Mouse (Mus musculus) liver, embryonic 14.5 days (tissue): ENCODE data around the gene Sbf1.

Source experiments
- CTCF ChIP-seq: IDR thresholded peaks from 2 replicates; pipeline ENCODE4 v1.5.1; 2016; ENCODE audit warnings: antibody characterized with exemption, low read depth, control low read depth
- EP300 ChIP-seq: IDR thresholded peaks from 2 replicates; pipeline ENCODE4 v1.6.1; 2016; ENCODE audit warnings: antibody characterized with exemption, low read depth

DNA sequence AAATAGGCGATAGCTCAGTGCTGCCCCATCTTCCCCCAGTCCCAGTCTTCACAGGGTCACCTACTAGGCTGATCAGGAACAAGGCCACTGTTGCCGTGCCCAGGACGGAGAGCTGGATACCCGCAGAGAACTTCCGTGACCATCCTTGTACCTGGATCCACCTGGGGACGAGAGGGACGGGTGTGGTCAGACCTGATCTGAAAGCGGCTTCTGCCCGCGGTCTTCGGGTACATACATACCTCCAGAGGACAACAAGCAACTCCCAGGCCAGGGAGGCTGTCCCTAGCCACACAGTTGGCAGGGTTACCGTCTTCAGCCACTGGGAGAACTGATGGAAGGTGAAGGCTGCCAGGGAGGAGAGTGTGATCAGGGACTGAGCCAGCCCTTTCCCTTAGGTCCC lies 37.7 kb upstream of the Sbf1 start:
- no peak for TF ChIP-seq EP300
- TF ChIP-seq CTCF: no peak
